Mouse (Mus musculus) cerebellum, adult 2 months (tissue): ENCODE results near the gene Arfgef3.

Experiments used
- CTCF ChIP-seq: fragments of 200-500 bp; IDR thresholded peaks from 2 replicates; pipeline ENCODE4 v1.5.1; 2011; ENCODE audit warnings: low read depth, mild to moderate bottlenecking, control low read depth, low read length, moderate library complexity, borderline replicate concordance; ENCODE audit not compliant: insufficient read depth
- POLR2A ChIP-seq: fragments of 200-500 bp; IDR thresholded peaks from 2 replicates; pipeline ENCODE4 v1.6.1; 2011; ENCODE audit warnings: low read length, control low read depth, borderline replicate concordance; ENCODE audit not compliant: insufficient read depth

DNA sequence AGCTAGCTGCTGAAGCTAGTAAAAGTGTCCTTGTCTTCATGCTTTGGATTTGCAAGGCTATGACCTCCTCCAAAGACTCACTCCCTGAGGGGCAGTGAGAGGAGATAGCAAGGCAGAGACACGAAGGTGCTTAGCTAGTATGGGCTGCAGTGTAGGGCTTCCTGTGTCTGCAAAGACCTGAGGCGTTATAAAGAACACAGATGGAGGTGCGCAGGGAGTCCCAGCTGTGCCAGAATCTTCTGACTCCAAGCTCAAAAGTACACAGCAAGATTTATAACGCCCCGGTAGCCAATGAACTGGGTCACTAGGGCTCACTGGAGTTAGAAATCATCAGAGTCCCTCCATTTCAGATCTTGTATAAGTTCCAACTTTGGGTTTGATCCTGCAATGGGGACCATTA, 103.2 kb downstream of the Arfgef3 start:
- TF ChIP-seq CTCF (no peak), POLR2A (no peak)
